Mouse (Mus musculus) E14TG2a.4 (cell line): ENCODE data around the gene Ctsc.

Experiments
- CTCF ChIP-seq: conservative IDR thresholded peaks from 2 replicates; pipeline ENCODE4 v1.5.1; 2014; ENCODE audit warnings: low read length
- NANOG ChIP-seq: IDR thresholded peaks from 2 replicates; pipeline ENCODE4 v1.6.1; 2014; ENCODE audit warnings: borderline replicate concordance, low read length, mixed read lengths
- POU5F1 ChIP-seq: IDR thresholded peaks from 2 replicates; pipeline ENCODE4 v1.6.1; 2014; ENCODE audit warnings: low read length, borderline replicate concordance

DNA sequence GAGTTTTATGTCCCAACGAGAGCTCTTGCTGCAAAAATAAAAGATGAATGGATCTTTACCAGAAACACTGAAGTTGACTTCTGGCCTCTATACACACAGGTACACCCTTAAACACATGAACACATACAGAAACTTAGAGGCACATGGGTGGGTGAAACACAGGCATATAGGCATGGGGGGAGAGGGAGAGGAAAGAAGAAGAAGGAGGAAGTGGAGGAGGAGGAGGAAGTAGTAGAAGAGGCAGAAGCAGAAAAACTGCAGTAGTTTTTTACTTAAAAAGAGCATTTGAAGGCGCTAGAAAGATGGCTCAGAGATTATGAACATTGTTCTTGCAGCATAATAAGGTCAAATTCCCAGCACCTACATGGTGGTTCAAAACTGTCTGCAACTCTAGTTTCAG is 41.0 kb downstream of the Ctsc start:
- TF ChIP-seq CTCF (no peak), NANOG (no peak), POU5F1 (no peak)
